Mouse (Mus musculus): ENCODE measurements around the gene Ptgs1.

Gene Ptgs1

GRCm38 (mm10) chr2:36251156-36251555 is 20.9 kb downstream of the Ptgs1 start:
- no peak for DNase-seq (ENCODE audit: low spot score in 2 of 2)

DNA sequence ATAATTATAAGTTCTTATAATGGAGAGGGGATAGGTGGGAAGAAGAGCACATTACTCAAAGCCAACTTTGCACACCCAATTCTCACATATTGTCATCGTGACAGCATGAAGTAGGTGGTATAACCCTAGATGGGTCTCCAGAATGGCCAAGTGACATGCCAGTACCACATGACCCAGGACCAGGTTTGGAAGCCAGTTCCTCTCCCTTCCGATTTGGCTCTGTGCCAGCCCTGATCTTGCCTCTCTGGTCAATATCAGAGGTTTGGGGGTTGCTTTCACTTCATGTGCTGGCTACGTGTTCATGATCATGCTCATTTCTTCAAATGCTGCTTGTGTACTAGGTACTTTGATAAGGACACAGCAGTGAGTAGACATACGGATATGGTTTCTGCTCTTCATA is 22.3 kb downstream of the Ptgs1 start:
- DNase-seq (ENCODE audit: low spot score in 2 of 2): no peak

DNA sequence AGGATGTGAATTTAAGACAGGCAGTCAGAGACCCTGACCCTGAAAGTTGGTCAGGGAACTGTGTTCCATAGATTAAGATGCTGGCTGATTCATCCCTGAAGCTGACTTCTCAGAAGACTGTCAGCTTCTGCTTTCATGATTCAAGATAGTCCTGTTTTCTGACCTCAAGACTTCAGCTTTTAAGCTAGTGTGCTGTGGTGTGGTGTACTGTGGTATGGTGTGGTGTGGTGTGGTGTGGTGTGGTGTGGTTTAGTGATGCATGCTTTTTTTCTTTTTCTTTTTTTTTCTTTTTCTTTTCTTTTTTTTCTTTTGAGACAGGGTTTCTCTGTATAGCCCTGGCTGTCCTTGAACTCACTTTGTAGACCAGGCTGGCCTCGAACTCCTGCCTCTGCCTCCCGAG is 24.2 kb downstream of the Ptgs1 start:
- DNase-seq (ENCODE audit: low spot score in 2 of 2): no peak

GRCm38 (mm10) chr2:36256931-36257330 is 26.7 kb downstream of the Ptgs1 start:
- DNase-seq (ENCODE audit: low spot score in 2 of 2): no peak

DNA sequence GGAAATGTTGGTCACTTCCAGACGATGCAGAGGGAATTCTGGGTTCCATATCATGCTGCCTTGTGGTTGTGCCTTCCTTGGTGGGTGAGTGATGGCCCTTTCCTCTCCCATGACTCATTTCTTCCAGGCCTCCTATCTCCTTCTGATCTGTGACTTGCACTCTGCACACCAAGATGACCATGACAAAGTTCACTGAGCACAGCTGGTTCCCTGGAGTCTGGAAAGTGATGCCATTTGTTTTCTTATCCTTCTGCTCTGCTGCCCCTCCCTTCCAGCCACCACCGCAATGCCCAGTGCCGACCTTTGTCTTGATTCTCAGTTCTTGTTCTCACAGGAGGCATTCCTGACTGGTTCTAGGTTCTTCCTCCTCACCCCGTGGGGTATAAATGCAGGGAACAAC is 29.2 kb downstream of the Ptgs1 start:
- no peak for DNase-seq (ENCODE audit: low spot score in 2 of 2)

DNA sequence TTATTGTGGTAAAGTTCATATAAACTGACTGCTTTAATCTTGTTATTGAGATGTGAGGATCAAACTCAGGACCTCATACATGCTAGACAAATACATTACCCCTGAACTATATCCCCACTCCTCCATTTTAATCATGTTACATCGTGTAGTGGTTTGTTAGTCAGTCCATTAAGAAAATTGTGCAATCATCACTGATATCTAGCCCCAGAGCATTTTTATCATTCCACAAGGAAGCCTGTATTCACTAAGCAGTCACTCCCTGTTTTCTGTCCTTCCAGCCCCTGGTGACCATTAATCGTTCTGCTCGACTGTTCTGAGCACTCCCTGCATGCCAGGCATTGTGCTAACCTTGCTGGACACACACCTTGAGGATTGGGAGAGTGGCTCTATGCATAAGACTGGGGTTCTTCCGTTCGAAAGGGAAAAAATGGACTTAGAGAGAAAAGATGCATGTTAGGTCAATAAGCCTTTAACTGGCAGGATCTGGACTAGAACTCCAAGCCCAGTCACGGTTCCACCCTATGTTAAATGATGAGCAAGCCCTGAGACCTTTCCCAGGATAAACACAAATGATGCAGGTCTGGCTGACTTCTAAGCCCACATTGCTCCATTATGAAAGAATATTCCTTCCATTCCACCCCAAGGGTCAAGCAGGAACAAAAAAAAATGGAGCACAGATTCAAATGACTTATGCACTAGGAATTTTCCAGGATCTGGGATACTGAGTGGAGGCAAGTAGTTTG is 29.7 kb downstream of the Ptgs1 start:
- DNase-seq (ENCODE audit: low spot score in 2 of 2): no peak

DNA sequence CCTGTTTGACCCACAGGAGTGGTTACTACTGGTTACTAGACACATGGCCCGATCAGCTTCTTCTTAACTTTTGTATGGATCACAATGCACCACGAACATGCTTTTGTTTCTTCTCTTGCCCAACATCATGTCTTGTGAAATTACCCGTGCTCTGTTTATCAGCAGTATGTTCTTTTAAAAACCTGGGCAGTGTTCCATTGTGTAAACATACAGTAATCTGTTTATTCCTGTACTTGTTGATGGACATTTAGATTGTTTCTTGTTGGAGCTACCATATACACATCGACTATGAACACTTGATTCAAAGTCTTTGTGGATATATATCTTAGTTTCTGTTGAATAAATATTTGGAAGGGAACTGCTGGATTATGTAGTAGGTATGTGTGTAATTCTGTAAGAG is 31.8 kb downstream of the Ptgs1 start:
- no peak for DNase-seq (ENCODE audit: low spot score in 2 of 2)

- no peak for DNase-seq (ENCODE audit: low spot score in 2 of 2)
Measured at GRCm38 (mm10) chr2:36269458-36269857, 39.2 kb downstream of the Ptgs1 start.

GRCm38 (mm10) chr2:36270186-36270585 is 40.0 kb downstream of the Ptgs1 start:
- DNase-seq (ENCODE audit: low spot score in 2 of 2): no peak

DNA sequence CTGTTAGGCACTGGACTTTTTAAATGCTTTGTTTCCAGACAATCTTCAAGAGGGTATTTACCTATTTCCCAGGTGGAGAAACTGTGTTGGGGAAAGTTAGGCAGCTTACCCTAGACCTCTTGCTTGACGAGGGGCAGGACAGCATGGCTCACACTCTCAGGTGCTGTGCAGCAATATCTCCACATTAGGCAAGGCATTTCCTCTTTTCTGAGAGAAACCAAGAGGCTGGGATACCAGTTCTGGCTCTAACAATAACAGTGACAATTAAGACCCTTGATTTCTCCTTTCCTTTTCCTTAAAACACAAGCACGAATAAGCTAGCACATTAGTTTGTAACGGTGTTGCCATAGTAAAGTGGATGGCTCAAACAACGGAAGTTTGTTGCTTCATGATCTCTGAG is 40.9 kb downstream of the Ptgs1 start:
- DNase-seq (ENCODE audit: low spot score in 2 of 2): no peak

- DNase-seq (ENCODE audit: low spot score in 2 of 2): no peak
Measured at GRCm38 (mm10) chr2:36272288-36272950, 42.2 kb downstream of the Ptgs1 start.

GRCm38 (mm10) chr2:36276454-36276853 is 46.2 kb downstream of the Ptgs1 start:
- peak; percentile 48 to 65 for DNase-seq (ENCODE audit: low spot score in 2 of 2)

DNA sequence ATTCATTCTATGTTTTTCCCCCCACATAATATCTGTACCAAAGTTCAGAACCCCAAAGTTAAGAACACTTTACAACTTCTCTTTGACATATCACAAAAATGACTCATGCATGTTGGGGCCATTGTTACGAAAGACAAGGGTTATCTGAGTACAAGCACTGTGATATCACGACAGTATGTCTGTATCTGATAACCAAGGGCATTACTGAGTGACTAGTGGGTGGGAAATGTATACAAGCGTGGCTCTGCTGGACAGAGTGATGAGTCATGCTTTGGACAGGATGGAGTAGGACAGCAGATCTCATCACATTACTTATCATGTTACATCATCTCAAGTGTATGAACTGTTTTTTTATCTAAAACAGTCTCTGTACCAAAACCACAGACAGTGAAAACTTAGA is 48.5 kb downstream of the Ptgs1 start:
- DNase-seq (ENCODE audit: low spot score in 2 of 2): no peak

DNA sequence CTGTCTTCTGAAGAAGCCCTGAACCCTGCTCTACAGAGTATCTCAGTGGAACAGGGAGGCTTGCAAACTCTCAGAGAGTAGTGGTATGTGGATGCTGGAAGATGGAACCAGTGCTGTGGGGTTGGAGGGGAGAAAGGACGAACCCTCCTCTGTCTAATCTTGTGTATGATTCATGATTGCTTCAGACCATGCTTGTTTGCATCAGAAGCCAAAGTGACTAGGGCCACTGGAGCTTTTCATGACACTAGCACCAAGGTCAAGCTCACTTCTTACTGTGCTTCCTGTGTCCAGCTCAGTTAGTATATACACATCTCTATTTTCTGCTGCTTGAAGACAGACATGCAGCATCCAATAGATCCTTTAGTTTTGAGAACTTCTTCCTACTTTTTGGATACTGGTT is 50.9 kb downstream of the Ptgs1 start:
- no peak for DNase-seq (ENCODE audit: low spot score in 2 of 2)

DNA sequence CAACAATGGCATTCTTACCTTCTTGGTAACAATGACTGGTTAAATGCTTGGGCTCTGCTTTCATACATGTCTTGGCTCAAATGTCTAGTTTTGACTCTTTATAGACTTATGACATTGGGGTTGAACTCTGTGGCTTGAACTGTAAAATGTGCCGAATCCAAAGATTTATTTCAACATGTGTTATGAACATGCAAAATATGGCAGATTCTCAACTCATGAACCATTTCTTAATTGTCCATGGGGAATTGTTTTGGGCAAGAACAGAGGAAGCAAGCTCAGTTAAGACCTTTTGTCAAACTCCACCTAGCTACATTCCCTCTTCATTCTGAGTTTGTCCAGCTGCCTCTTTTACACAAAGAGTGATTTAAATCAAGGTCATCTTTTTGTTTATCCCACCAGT is 52.1 kb downstream of the Ptgs1 start:
- no peak for DNase-seq (ENCODE audit: low spot score in 2 of 2)

Measured in right cerebral cortex, postnatal 10 days (tissue).